Mouse (Mus musculus) forebrain, embryonic 15.5 days (tissue): Measurements from ENCODE around the gene Immt. TPM values are rescaled to one million over a fixed set of nuclear protein-coding genes. Genes with fewer than 3 reads are reported as not detected.
"Not testable (repeated sequence)": the region's sequence is repeated elsewhere in the genome, so short reads cannot be mapped to it uniquely, and the experiment has no call there.

Source experiments
- ATAC-seq: fragments of 200-750 bp; cut with Nextera tagmentation; replicated peaks from 2 replicates; pipeline ENCODE4 v1.8.0; 2017; ENCODE audit warnings: mild to moderate bottlenecking, moderate TSS enrichment, moderate library complexity
- H3K27ac ChIP-seq: fragments of 300-500 bp; sonication (generic); replicated peaks from 2 replicates; pipeline ENCODE4 v1.5.1; 2015; ENCODE audit warnings: mild to moderate bottlenecking, inconsistent platforms
- H3K27me3 ChIP-seq: fragments of 300-500 bp; sonication (generic); 2 replicates; pipeline ENCODE4 v1.6.1; 2015; ENCODE audit warnings: inconsistent platforms
- H3K36me3 ChIP-seq: fragments of 300-500 bp; sonication (generic); 2 replicates; pipeline ENCODE4 v1.6.1; 2015; ENCODE audit warnings: mild to moderate bottlenecking, inconsistent platforms
- H3K4me1 ChIP-seq: fragments of 300-500 bp; sonication (generic); 2 replicates; pipeline ENCODE4 v1.6.1; 2015; ENCODE audit warnings: inconsistent platforms
- H3K4me2 ChIP-seq: fragments of 300-500 bp; sonication (generic); replicated peaks from 2 replicates; pipeline ENCODE4 v1.6.1; 2015; ENCODE audit warnings: mild to moderate bottlenecking, inconsistent platforms
- H3K4me3 ChIP-seq: fragments of 300-500 bp; sonication (generic); 2 replicates; pipeline ENCODE4 v1.5.1; 2015; ENCODE audit warnings: mild to moderate bottlenecking, inconsistent platforms
- H3K9ac ChIP-seq: fragments of 300-500 bp; sonication (generic); replicated peaks from 2 replicates; pipeline ENCODE4 v1.6.1; 2015; ENCODE audit warnings: mild to moderate bottlenecking, inconsistent platforms
- H3K9me3 ChIP-seq: fragments of 300-500 bp; sonication (generic); 2 replicates; pipeline ENCODE4 v1.6.1; 2016; ENCODE audit warnings: inconsistent platforms
- WGBS: fragments of 180-500 bp; shearing (Covaris S2); methylation state at CpG from one replicate; pipeline ENCODE4 v1.1.7; 2015; ENCODE audit warnings: mixed read lengths; 5-methylcytosine and 5-hydroxymethylcytosine counted together
- polyA plus RNA-seq: library from polyadenylated mRNA; unstranded; fragments of >200 nt; fragmentation: Nextera tagmentation; extraction: Ambion mirVana; gene quantifications from 2 replicates; pipeline ENCODE4 v1.2.1, GENCODE M21; 2015

Immt gene
- polyA plus RNA-seq, 1 experiment from 2014 or later, result 151 TPM

DNA sequence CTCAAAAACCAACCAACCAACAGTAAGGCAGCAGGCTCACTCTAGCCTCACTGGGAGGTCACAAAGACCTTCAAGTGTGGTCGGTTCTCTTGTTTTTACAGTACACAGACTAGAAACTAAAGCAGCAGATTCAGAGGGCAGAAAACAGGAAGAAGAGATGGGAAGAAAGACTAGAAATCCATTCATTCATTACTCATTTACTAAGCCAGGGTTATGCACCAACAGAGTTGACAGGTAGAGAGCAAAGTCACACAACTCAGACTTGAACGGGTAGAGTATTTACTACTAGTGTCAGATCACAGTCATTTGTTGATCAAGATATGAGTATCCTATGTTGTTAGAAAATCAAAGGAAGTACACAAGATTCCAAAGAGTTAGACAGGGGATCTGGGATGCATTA lies 18.3 kb upstream of the Immt start:
- Histone ChIP-seq H3K9ac (no peak overlapping the region), H3K4me1 (no peaks in the 10 kb centered on the region), H3K4me3 (no peak overlapping the region), H3K27ac (no peak overlapping the region), H3K36me3 (peaks cover 52% of the 10 kb centered on the region), H3K9me3 (no peaks in the 10 kb centered on the region), H3K27me3 (no peaks in the 10 kb centered on the region), H3K4me2 (no peak overlapping the region)
- 90% methylated on average over 2 of the region's 2 CpGs for WGBS
- no peak for ATAC-seq

DNA sequence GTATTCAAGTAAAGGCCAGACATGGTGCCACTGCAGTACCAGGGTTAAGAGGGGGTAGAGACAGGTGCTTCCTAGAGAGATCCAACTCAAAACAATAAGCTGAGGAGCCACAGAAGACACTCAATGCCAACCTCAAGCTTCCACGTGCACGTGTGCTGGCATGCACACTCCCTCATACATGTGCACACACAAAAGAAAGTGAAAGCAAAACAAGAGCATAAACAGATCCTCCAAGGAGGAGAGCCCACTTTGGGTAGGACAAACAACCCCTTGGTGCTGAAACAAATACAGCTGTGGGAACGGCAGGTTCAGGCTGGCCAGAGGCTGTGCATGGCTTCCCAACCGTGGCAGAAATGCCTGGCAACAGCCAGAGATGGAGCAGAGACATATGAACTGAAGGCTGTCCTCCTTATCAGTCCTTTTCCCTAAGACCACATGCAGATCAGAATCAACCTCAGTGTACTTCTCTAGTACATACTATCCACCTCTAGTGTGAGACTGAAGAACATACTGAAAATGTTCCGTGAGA lies 11.3 kb upstream of the Immt start:
- Histone ChIP-seq H3K4me3 (no peak overlapping the region), H3K9me3 (no peaks in the 10 kb centered on the region), H3K9ac (no peak overlapping the region), H3K4me1 (peaks cover 11% of the 10 kb centered on the region), H3K4me2 (no peak overlapping the region), H3K27ac (no peak overlapping the region), H3K36me3 (peaks cover 33% of the 10 kb centered on the region), H3K27me3 (no peaks in the 10 kb centered on the region)
- no peak for ATAC-seq
- 93% methylated on average over 5 of the region's 5 CpGs for WGBS

DNA sequence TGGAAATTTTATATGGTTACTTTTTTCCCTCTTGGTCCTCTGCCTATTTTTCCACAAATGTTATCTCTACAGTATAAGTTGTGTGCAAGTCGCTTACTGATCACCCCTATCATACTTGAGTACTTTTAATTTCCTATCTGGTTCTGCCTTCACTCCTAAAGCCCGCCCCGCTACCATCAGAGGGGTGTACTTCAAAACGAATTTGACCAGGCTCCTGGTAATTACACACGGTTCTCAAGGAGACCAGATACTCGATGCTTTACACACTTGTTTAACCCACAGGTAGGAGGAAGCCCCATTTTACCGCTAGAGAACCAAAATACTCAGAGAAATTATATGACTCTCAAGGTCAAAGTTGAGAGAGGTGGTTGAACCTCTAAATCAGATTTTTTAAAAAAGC lies 8.0 kb upstream of the Immt start:
- WGBS, result 2% methylated on average over 7 of the region's 7 CpGs
- Histone ChIP-seq H3K27me3 (no peaks in the 10 kb centered on the region), H3K4me3 (peak overlapping the region; percentile 72), H3K4me1 (peaks cover 11% of the 10 kb centered on the region), H3K9ac (peak overlapping the region; percentile 62), H3K4me2 (peak overlapping the region; percentile 75), H3K9me3 (no peaks in the 10 kb centered on the region), H3K36me3 (peaks cover 6% of the 10 kb centered on the region), H3K27ac (peak overlapping the region; percentile 53; the same call in 1 of the 2 replicates)
- ATAC-seq, result peak; percentile 64

DNA sequence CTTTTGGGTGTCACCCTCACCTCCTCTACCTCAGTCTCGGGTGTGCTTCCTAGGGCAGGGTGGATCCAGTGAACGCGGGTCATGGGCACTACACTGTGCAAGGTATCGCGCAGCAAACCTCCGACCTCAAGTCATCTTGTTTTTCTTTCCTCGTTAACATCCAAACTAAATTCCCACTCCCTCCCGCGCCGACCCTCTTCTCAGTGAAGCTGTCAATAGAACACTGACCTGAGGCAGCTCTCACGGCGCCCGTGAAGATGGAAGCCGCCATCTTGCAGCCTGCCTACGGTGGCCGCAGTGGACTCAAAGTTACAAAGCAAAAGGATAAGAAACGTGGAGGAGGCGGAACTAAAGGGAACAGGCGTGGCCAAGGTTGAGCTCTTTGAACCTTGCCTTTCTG lies 7.6 kb upstream of the Immt start:
- Histone ChIP-seq H3K27ac (peak overlapping the region; percentile 53), H3K4me1 (peaks cover 11% of the 10 kb centered on the region), H3K4me3 (peak overlapping the region; percentile 72), H3K4me2 (peak overlapping the region; percentile 75), H3K9me3 (no peaks in the 10 kb centered on the region), H3K27me3 (no peaks in the 10 kb centered on the region), H3K9ac (peak overlapping the region; percentile 62), H3K36me3 (peaks cover 2% of the 10 kb centered on the region)
- ATAC-seq, result peak; percentile 92
- under 1% methylated on average over 19 of the region's 19 CpGs for WGBS

DNA sequence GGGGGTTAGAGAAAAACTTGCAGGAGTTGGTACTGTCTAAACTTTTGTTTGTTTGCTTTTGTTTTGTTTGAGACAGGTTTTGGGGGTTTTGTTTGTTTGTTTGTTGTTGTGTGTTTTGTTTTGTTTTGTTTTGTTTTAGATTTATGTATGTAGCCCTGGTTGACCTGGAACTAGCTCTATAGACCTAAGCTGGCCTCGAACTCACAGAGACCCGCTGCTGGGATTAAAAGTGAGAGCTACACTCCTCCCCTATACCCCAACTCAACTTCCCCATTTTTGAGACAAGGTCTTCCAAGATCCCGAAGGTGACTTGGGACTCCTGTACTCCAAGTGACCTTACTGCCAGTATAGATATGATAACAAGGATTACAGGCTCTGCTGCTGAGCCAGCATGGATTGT lies 7.2 kb upstream of the Immt start:
- H3K4me3 ChIP-seq, result peak overlapping the region; percentile 72
- no peaks in the 10 kb centered on the region for H3K9me3 ChIP-seq
- peaks cover 11% of the 10 kb centered on the region for H3K4me1 ChIP-seq
- ATAC-seq, result no peak
- H3K4me2 ChIP-seq, result peak overlapping the region; percentile 75
- H3K27me3 ChIP-seq, result no peaks in the 10 kb centered on the region
- H3K9ac ChIP-seq, result peak overlapping the region; percentile 62; the same call in 1 of the 2 replicates
- no peaks in the 10 kb centered on the region for H3K36me3 ChIP-seq
- WGBS, result 38% methylated on average over 3 of the region's 3 CpGs
- no peak overlapping the region for H3K27ac ChIP-seq

DNA sequence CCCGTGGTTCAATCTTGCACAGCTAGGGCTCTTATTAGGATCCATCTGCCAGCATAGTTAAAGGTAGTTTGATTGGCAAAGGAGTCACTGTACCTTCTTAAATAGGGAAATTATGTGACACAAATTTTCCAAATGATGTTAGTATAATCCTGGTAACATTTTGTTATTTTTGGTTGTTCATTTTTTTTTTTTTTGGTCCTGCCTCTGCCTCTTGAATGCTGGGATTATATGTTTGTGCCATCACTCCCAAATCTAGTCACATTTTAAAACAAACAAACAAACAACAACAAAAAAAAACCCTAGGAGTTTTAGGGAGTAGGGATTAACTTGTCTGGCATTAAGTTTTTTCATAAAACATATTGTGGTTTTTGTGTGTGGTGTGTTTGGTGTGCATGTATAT lies 4.3 kb upstream of the Immt start, which contains the start of gene Mrpl35:
TSS of gene Mrpl35 (minus strand) at position 101 of the 400 bp plus-strand sequence.
- Histone ChIP-seq H3K9ac (no peak within 1 kb of the TSS), H3K27me3 (no peaks in the 10 kb centered on the region), H3K36me3 (no peaks in the 10 kb centered on the region), H3K4me2 (no peak within 1 kb of the TSS), H3K4me3 (no peak within 1 kb of the TSS), H3K9me3 (no peaks in the 10 kb centered on the region), H3K27ac (no peak within 1 kb of the TSS), H3K4me1 (peaks cover 18% of the 10 kb centered on the region)
- WGBS, result 44% methylated on average over 1 of the region's 1 CpGs
- ATAC-seq, result no peak

DNA sequence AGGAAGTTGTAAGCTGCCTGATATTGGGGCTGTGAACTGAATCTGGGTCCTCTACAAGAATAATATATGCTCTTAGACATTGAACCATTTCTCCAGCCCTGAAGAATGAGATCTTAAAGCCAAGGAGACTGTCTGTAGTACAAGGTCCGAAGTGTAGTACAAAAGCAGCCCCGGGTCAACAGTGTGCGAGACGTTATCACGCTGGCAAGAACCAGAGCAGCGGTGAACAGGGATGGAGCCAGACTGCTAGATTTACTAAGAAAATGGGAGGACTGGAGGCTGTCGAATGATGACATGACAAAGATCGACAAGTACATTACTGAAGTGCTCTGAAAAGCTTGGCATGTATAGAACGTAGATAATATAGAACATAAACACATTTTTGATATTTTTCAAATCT lies 1.4 kb upstream of the Immt start:
- Histone ChIP-seq H3K9ac (no peak overlapping the region), H3K36me3 (0 out of 2 replicates have a peak, but pooled peaks cover 9% of the 10 kb centered on the region), H3K4me3 (no peak overlapping the region), H3K4me2 (no peak overlapping the region), H3K27ac (no peak overlapping the region), H3K9me3 (no peaks in the 10 kb centered on the region), H3K27me3 (no peaks in the 10 kb centered on the region), H3K4me1 (peaks cover 21% of the 10 kb centered on the region)
- WGBS, result 89% methylated on average over 9 of the region's 9 CpGs
- ATAC-seq, result no peak

DNA sequence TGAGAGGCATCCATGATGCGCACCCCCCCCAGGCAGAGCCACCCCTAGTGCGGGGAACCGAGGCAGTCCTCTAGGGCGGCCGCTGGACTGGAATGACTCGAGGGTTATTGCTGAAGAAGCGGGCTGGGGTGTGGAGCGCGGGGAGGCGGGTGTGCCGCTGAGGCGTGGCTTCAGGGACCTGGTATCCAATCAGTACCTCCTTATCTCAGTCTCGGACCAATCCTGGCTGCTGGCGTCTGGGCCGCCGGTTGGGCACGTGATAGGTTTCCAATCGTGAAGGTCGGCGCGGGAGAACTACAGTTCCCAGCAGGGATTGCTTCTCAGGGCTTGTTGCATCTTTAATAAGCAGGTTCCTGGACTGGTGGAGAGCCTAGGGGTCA lies 440 bp downstream of the Immt start:
- 0% methylated on average over 21 of the region's 21 CpGs for WGBS
- peak overlapping the region; percentile 93 for H3K27ac ChIP-seq

DNA sequence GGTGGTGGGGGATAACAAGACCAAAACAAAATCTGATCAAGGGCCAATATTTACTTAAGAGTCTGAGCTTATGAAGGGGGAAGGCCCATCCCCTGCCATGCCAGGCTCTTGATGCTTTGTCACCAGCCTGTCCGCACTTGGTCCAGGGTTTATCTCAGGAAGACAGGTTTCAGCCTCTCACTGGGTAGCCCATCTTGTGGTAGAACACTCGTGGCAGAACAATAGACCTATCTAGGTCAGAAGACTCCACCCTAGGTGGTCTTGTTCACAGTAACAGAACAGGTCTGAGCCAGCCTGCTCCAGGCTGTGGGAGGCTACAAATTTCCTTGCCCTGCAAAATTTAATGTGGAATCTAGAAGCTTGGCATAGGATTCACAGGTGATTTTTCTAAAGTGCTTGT lies 5.7 kb downstream of the Immt start:
- Histone ChIP-seq H3K9me3 (no peaks in the 10 kb centered on the region), H3K36me3 (peaks cover 15% of the 10 kb centered on the region; the same call in 1 of the 2 replicates), H3K4me1 (peaks cover 14% of the 10 kb centered on the region), H3K9ac (no peak overlapping the region), H3K4me2 (no peak overlapping the region), H3K27ac (no peak overlapping the region), H3K27me3 (no peaks in the 10 kb centered on the region), H3K4me3 (no peak overlapping the region)
- ATAC-seq, result no peak
- 78% methylated on average over 2 of the region's 2 CpGs for WGBS

More for the DNA sequence above, 440 bp downstream of the Immt start:
- H3K4me2 ChIP-seq, result peak overlapping the region; percentile 78
- no peaks in the 10 kb centered on the region for H3K9me3 ChIP-seq
- peak overlapping the region; percentile 85 for H3K9ac ChIP-seq
- H3K36me3 ChIP-seq, result peaks cover 15% of the 10 kb centered on the region; the same call in 1 of the 2 replicates
- H3K4me1 ChIP-seq, result peaks cover 21% of the 10 kb centered on the region
- no peaks in the 10 kb centered on the region for H3K27me3 ChIP-seq
- peak overlapping the region; percentile 98 for H3K4me3 ChIP-seq
- ATAC-seq, result peak; percentile 100

DNA sequence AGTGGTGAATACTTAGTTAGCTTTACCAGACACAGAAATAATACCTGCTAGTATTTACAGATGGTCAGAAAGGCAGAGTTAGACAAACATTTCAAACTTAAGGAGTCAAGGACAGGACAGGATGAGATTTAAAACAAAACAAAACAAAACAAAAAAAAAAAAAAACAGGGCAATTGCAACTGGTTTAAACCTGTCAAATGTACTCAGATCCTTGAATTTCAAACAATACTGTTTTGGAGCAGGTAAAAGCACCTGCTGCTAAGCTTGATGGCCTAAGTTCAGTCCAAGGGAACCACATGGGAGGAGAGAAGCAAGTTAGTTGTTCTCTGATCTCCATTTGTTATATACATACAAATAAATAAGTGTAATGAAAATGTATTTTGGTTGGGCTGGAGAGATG lies 8.7 kb downstream of the Immt start:
- no peak overlapping the region for H3K9ac ChIP-seq
- H3K27me3 ChIP-seq, result no peaks in the 10 kb centered on the region
- no peaks in the 10 kb centered on the region for H3K9me3 ChIP-seq
- H3K27ac ChIP-seq, result no peak overlapping the region
- ATAC-seq, result no peak
- no peaks in the 10 kb centered on the region for H3K4me1 ChIP-seq
- H3K36me3 ChIP-seq, result peaks cover 6% of the 10 kb centered on the region; the same call in 1 of the 2 replicates
- H3K4me3 ChIP-seq, result no peak overlapping the region
- H3K4me2 ChIP-seq, result no peak overlapping the region

DNA sequence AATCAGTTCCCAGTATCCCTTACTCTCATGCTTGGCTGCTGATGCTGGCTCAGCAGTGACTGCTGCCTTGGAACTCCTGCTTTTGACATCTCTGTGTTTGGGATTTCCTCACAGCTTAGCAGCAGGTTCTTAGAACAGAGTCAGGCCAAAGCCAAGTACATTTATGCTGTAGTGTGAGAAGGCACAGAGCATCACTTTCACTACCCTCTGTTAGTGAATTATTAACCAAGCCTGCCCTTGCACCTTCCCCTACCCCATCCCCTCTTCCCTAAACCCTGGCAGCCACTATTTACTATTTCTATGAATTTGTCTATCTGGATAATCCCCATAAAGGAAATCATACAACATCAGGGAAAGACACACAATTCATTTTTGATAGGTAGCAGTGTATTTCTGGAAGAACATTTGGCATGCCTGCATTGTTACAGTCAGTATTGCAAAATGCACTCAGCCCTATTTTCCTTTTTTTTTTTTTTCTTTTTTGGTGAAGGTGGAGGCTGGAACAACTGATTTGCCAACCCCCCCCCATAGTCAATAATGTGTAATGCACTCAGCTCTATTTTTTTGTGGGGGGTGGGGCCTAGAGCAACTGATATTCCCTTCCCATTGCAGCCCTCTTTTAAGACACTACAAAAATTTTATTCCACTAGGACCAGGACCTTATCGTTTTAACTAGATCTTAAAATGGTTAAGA lies 9.6 kb downstream of the Immt start:
- 98% methylated on average over 1 of the region's 1 CpGs for WGBS

DNA sequence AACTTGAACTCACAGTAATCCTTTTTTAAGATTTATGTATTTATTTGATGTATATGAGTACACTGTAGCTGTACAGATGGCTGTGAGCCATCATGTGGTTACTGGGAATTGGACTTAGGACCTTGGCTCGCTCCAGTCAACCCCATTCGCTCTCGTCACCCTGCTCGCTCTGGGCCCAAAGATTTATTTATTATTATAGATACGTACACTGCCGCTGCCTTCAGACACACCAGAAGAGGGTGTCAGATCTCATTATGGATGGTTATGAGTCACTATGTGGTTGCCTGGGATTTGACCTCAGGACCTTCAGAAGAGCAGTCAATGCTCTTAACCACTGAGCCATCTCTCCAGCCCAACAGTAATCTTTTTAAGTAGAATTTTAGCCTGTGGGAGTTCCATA lies 15.8 kb downstream of the Immt start:
- H3K27ac ChIP-seq, H3K9me3 ChIP-seq, H3K4me2 ChIP-seq, ATAC-seq, H3K9ac ChIP-seq, H3K27me3 ChIP-seq, H3K4me3 ChIP-seq, H3K4me1 ChIP-seq: not testable (repeated sequence)
- peaks cover 18% of the 10 kb centered on the region for H3K36me3 ChIP-seq
- WGBS, result 98% methylated on average over 6 of the region's 6 CpGs

More for the DNA sequence above, 9.6 kb downstream of the Immt start:
- Histone ChIP-seq H3K9me3 (no peaks in the 10 kb centered on the region), H3K4me3 (no peak overlapping the region), H3K9ac (no peak overlapping the region), H3K4me1 (no peaks in the 10 kb centered on the region), H3K27me3 (no peaks in the 10 kb centered on the region), H3K27ac (no peak overlapping the region), H3K36me3 (peaks cover 4% of the 10 kb centered on the region; the same call in 1 of the 2 replicates), H3K4me2 (no peak overlapping the region)
- no peak for ATAC-seq
